Mouse (Mus musculus): Measurements from ENCODE around the gene Gm11541. TPM values are rescaled to one million over a fixed set of nuclear protein-coding genes. Genes with fewer than 3 reads are reported as not detected.
"Not testable (repeated sequence)": the region's sequence is repeated elsewhere in the genome, so short reads cannot be mapped to it uniquely, and the experiment has no call there.

The Gm11541 gene
- total RNA-seq, 2 experiments from 2014 or later: not detected

- no peak for DNase-seq
Measured at GRCm38 (mm10) chr11:94697140-94697539, 7.2 kb downstream of the Gm11541 start.

GRCm38 (mm10) chr11:94695508-94695907 lies 8.8 kb downstream of the Gm11541 start:
- no peak for DNase-seq

- DNase-seq: not testable (repeated sequence)
Measured at GRCm38 (mm10) chr11:94692502-94692901, 11.8 kb downstream of the Gm11541 start.

- no peak for DNase-seq
Measured at GRCm38 (mm10) chr11:94687178-94687577, 17.1 kb downstream of the Gm11541 start.

GRCm38 (mm10) chr11:94682427-94682826 lies 21.9 kb downstream of the Gm11541 start:
- no peak for DNase-seq

- no peak for DNase-seq
Measured at GRCm38 (mm10) chr11:94681640-94682039, 22.7 kb downstream of the Gm11541 start.

- DNase-seq: no peak
Measured at GRCm38 (mm10) chr11:94680639-94681038, 23.7 kb downstream of the Gm11541 start.

- DNase-seq: no peak
Measured at GRCm38 (mm10) chr11:94677607-94678145, 26.6 kb downstream of the Gm11541 start.

GRCm38 (mm10) chr11:94676754-94677606 lies 27.3 kb downstream of the Gm11541 start, which contains the start of gene Xylt2:
TSS of gene Xylt2 (minus strand) at chr11:94677515.
- peak; percentile 97 for DNase-seq

- no peak for DNase-seq
Measured at GRCm38 (mm10) chr11:94676308-94676707, 28.0 kb downstream of the Gm11541 start.

- DNase-seq: no peak
Measured at GRCm38 (mm10) chr11:94675446-94675845, 28.9 kb downstream of the Gm11541 start.

GRCm38 (mm10) chr11:94674984-94675383 lies 29.3 kb downstream of the Gm11541 start:
- DNase-seq: no peak

- peak; percentile 54 for DNase-seq
Measured at GRCm38 (mm10) chr11:94665281-94665680, 39.0 kb downstream of the Gm11541 start.

GRCm38 (mm10) chr11:94661344-94661743 lies 43.0 kb downstream of the Gm11541 start:
- DNase-seq: no peak

GRCm38 (mm10) chr11:94653663-94654436 lies 50.4 kb downstream of the Gm11541 start, which contains the start of the genes Mrpl27 and Eme1:
TSS of gene Mrpl27 (plus strand) at chr11:94653767.
TSS of gene Eme1 (minus strand) at chr11:94653964.
- peak; percentile 90 for DNase-seq

GRCm38 (mm10) chr11:94652973-94653372 lies 51.3 kb downstream of the Gm11541 start:
- no peak for DNase-seq

- DNase-seq: not testable (repeated sequence)
Measured at GRCm38 (mm10) chr11:94651241-94651640, 53.1 kb downstream of the Gm11541 start.

- no peak for DNase-seq
Measured at GRCm38 (mm10) chr11:94646457-94646856, 57.8 kb downstream of the Gm11541 start.

Data from adrenal gland, postnatal 10 days (tissue).